Mouse (Mus musculus): ENCODE results near the gene Calm4.
"Not testable (repeated sequence)": the region's sequence is repeated elsewhere in the genome, so short reads cannot be mapped to it uniquely, and the experiment has no call there.

Calm4 gene

DNA sequence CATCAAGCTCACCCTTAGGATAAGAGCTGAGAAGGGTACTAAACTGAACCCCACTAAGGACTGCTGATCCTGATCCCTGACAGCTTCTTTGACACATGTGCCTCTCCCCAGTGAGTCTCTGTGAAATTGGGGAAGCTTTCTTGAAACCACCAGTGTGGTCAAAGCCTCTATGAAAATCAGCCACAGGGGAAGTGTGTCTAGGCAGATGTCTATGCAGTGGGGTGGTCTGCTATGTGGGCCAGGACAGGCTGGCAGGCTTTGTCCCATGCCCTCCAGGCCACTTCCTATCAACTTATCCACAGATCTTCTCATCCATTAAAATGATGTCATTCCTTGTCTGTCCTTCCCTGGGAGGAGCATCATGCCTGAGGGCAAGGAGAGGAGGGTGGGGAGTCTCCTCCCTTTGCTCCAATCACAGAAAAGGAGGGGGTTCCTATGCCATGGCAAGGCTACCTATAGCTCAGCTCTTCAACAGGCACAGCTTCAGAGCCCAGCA is at the start of gene Calm4:
Gene Calm4 (plus strand): TSS at position 446 of the 496 bp plus-strand sequence.
- DNase-seq (ENCODE audit: low spot score in 2 of 2) = not testable (repeated sequence)

GRCm38 (mm10) chr13:3788588-3788987 is 49.0 kb upstream of the Calm4 start:
- DNase-seq (ENCODE audit: low spot score in 2 of 2) = no peak

DNA sequence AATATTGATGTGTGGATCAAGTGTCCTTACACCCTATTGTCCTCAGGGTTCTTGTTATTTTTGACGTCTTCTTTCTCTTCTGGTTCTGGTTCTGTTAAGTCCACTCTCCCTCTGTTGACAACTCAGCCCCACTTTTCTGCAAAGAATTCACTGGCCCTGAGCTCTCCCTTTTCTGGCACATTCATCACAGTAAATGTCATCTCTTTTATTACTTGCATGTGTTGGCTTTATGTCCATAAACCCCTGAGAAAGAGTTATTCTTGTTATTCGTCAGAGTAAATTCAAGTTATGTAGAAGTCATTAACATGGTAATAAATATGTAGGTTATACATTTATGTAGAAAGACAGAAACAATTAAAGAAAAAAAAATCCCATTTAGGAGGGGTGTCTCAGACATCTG is 48.0 kb upstream of the Calm4 start:
- DNase-seq (ENCODE audit: low spot score in 2 of 2) = no peak

DNA sequence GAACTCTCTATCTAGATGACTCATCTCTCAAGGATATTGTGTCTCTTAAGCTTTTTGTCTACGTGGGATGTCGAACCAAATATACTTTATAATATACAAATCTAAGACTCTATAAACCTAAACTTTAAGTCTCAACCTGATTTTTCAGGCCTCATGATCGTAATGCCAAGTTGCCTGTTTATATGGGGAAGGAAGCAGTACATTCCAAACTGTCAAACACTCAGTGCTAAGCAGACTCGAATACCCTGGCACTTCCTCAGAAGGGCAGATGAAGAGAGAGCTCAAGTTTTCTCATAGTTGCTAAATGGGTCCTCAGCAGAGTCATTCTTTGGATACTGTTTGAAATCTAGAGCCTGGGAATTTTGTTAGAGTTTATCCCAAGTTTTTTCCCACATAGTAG is 40.9 kb upstream of the Calm4 start:
- no peak for DNase-seq (ENCODE audit: low spot score in 2 of 2)

DNA sequence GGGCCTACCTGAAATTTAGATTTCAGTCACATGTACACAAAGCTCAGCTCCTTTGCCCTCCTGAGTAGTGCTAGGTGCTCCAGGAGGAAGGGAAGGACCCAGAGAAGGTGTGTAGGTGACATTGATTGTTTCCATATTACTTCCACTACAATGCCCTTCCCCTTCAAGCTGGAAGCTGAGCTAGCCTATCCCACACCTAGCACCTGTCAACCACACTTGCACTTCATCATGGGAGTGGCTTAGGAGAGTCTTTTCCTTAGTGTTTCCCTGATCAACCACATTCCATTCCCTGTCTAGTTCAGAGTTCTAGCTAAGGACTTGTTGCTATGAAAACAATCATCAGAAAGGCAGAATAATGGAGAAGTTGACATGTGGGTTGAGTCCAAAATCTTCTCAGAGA is 38.8 kb upstream of the Calm4 start:
- DNase-seq (ENCODE audit: low spot score in 2 of 2) = no peak

DNA sequence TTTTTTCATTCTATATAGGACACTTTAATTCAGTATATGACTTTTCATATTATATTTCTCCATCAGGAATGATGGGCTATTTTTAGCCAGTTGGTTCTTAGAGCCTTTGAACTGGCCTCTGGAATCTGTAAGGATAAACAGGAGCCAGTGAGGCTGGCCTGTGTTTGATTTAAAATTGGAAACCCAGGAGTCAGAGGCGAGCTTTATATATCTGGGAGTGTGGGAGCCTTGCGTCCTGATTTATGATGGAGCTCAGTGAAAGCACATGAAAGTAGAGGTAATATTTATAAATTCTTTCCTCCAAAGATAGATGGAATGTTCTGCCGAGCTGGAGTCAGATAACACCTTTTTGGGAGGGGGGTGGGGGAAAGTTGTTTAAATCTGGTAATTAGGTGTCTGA is 38.2 kb upstream of the Calm4 start:
- DNase-seq (ENCODE audit: low spot score in 2 of 2) = no peak

GRCm38 (mm10) chr13:3804186-3804585 is 33.4 kb upstream of the Calm4 start, which contains the start of gene Calml3:
Gene Calml3, minus strand, starts transcription at chr13:3804316.
- no peak for DNase-seq (ENCODE audit: low spot score in 2 of 2)

GRCm38 (mm10) chr13:3805132-3805531 is 32.4 kb upstream of the Calm4 start:
- DNase-seq (ENCODE audit: low spot score in 2 of 2) = no peak

DNA sequence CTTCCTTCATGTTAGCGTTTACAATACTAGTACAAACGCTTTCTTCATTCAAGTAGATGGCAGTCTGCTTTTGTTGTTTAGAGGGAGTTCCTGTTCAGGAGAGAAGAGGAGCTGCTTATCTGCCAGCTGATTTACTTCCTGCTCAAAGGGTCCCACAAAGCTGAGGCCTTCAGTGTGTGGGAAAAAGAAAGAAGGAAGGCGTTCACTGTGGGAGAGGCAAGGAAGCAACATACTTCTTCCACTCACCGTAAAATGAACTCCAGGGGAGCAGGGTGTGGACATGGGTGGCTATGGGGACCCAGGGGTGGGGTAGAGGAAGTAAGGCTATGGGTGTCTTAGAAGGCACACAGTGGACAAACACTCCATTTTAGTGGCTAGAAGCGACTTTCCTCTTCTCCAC is 31.9 kb upstream of the Calm4 start:
- DNase-seq (ENCODE audit: low spot score in 2 of 2) = no peak

- no peak for DNase-seq (ENCODE audit: low spot score in 2 of 2)
Observed at GRCm38 (mm10) chr13:3807131-3807827, 30.3 kb upstream of the Calm4 start.

DNA sequence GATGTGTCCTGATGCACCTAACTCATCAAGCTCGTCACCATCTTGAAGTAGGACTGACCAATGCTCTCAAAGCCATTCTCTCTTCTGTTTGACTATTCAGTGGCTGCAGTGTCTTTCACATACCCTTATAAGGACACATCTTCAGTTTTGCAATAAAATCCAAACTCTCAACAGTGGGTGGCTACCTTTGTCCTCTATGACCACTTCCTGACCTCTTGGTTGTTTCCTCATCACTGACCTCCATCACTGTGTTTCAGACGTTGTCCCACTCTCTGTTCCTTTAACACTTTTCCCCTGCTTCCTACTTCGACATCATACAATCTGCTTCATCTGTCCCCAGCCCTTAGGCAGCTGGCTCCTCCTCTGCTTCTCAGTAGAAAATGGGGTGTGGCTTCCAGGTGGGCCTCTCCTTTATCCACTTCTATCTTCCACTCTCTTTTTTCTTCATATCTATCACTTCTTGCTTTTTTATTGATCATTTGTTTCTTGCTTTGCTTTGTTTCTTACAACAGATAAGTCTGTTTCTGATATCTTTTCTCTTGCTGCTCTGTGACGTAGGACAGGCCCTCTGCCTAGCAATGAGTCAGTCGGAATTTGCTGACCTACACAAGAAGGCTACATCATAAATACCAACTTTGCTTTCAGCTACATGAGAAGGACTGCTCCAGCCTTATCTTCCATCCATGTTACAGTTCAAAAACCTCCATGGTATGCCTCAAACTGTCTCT is 19.4 kb upstream of the Calm4 start:
- DNase-seq (ENCODE audit: low spot score in 2 of 2) = no peak

DNA sequence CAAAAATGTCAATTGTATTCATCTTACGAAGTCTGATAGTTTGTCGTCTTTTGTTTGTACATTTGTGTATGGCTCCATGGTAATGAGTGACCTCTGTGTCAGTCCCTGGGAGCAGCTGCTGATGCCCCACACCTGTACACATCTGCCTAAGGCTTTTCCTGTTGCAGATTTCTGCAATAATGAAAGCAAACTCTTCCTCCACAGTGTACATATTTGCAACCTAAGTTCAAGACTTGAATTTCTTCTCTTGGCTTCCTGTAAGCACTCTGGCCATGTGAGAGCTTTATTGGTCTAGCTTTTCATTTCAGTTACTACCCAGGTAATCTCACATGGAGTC is 18.8 kb upstream of the Calm4 start:
- no peak for DNase-seq (ENCODE audit: low spot score in 2 of 2)

GRCm38 (mm10) chr13:3822105-3822504 is 15.5 kb upstream of the Calm4 start:
- DNase-seq (ENCODE audit: low spot score in 2 of 2) = no peak

DNA sequence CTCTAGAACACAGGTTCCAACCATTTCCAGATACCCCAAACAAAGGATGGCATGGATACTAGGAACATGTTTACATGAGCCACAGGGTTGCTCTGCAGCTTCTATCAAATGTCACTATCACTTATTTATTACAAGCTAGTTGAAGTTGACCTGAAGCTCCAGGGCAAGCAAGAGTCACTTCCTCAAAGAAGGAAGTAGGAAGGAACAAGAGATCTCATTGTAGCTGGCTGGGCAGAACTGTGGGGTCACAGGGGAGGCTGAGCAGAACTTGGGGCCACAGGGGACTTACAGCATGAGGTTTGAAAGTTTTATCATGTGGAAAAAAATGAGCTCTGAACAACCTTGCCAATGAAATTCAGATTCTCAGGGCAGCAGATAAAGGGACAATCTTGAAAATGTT is 11.8 kb upstream of the Calm4 start:
- no peak for DNase-seq (ENCODE audit: low spot score in 2 of 2)

DNA sequence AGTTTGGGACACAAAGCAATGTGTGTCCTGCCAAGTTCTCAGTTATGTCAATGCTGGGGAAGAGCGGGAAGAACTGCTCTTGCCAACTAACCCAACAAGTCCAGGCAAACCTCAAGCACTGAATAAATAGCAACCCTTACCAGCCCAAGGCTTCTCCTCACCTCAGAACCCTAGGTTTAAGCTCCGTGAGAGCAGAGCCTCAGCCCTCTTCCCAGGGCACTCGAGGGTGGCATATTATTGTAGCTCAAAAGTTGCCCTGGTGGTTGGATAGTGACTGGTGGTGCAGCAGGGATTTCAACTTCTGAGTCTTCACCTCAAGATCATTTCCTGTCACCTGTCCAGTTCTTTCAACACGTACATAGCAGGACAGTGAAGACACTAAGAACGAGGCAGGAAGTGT is 6.0 kb upstream of the Calm4 start:
- DNase-seq (ENCODE audit: low spot score in 2 of 2) = no peak

GRCm38 (mm10) chr13:3831994-3832393 is 5.6 kb upstream of the Calm4 start:
- no peak for DNase-seq (ENCODE audit: low spot score in 2 of 2)

DNA sequence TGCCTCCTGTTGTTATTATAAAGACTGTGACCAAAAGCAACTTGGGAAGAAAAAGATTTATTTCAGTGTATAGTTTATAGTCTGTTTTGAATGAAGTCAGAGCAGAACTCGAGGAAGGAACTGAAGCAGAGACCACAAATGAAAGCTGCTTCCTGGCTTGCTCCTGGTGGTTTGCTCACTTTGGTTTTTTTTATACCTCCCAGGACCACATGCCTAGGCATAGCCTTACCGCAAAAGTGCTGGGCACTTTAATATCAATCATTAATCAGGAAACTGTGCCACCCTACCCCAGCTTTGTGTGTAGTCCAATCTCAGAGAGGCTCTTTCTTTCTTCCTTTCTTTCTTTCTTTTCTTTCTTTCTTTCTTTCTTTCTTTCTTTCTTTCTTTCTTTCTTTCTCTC is 5.1 kb upstream of the Calm4 start:
- no peak for DNase-seq (ENCODE audit: low spot score in 2 of 2)

- DNase-seq (ENCODE audit: low spot score in 2 of 2) = not testable (repeated sequence)
Observed at GRCm38 (mm10) chr13:3833644-3834043, 3.9 kb upstream of the Calm4 start.

DNA sequence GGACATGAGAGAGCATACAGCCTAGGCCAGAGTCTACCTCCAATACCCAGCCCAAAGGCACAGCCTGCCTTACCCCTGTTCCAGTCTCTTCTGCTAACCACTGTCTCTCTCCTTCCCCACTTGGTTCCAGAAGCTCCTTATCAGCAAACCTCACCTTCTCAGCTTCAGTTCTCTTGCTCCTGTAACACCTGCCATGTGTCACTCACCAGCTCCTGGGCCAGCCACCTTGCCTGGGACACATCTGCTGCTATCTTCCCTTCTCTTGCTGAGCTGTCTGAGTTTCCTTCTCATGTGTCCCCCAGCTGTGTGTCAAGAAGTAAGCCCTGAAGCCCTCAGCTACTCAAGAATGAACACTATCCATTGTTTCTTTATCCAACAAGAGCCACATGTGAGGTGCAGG is 3.1 kb downstream of the Calm4 start:
- not testable (repeated sequence) for DNase-seq (ENCODE audit: low spot score in 2 of 2)

- DNase-seq (ENCODE audit: low spot score in 2 of 2) = no peak
Observed at GRCm38 (mm10) chr13:3850330-3850729, 12.8 kb downstream of the Calm4 start.

DNA sequence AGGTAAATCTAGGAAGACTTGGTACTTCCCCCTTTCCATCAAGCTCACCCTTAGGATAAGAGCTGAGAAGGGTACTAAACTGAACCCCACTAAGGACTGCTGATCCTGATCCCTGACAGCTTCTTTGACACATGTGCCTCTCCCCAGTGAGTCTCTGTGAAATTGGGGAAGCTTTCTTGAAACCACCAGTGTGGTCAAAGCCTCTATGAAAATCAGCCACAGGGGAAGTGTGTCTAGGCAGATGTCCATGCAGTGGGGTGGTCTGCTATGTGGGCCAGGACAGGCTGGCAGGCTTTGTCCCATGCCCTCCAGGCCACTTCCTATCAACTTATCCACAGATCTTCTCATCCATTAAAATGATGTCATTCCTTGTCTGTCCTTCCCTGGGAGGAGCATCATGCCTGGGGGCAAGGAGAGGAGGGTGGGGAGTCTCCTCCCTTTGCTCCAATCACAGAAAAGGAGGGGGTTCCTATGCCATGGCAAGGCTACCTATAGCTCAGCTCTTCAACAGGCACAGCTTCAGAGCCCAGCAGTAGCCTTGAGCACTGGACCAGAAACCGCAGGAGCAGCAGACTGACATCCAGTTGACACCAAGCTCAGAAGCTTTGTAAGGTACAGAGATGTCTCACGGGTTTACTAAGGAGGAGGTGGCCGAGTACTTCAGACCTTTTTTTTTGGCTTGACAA is 16.2 kb downstream of the Calm4 start, which contains the start of gene Calm5:
Gene Calm5 (plus strand): TSS at position 526 of the 686 bp plus-strand sequence.
- not testable (repeated sequence) for DNase-seq (ENCODE audit: low spot score in 2 of 2)

DNA sequence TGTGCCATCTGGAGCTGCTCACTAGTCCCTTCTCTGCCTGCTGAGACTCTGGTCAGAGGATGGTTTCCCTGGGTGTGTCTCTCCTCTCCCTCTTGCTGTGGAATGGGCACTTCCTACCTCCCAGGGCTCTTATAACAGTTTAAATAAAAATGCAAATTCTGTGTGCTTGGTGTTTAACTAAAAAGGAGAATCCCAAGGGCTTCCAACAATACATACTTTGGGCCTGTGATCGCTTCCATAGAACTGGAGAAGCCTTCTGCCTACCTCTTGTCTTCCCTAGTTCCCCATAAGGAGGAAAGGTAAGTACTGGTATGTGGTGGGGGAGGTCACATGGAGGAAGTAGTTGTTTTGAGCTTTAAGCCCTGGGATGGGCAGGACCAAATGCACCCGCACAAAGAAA is 17.3 kb downstream of the Calm4 start:
- no peak for DNase-seq (ENCODE audit: low spot score in 2 of 2)

DNA sequence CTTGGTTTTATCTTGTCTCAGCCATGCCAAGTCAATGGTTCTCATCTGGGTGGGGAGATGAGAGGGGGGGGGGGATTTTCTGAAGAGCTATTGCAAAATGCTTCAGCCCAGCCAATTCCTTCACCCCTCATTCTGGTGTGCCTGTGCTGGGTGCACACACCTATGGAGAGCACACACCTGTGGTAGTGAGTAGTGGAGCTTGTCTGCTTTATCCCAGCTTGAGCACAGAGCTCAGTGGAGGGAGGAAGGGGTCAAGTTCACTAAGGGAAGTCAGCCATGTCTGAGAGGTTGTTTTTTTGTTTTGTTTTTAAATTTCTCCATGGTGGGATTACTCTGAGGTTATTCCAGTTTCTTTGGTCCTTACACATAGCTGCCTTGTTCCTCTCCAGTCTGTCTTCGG is 18.7 kb downstream of the Calm4 start:
- DNase-seq (ENCODE audit: low spot score in 2 of 2) = no peak
